Mouse (Mus musculus): ENCODE results near the gene Ipmk. TPM values are rescaled to one million over a fixed set of nuclear protein-coding genes. Genes with fewer than 3 reads are reported as not detected.

Gene Ipmk
- polyA plus RNA-seq, 1 experiment from 2014 or later: 16.5 TPM

- H3K27me3 ChIP-seq (ENCODE audit: control insufficient read depth, insufficient read depth, low read depth, low read length): no peaks in the 10 kb centered on the region
- no peaks in the 10 kb centered on the region for H3K9me3 ChIP-seq (replicated peaks; ENCODE audit: control insufficient read depth, low read length, poor library complexity, severe bottlenecking)
- peaks cover 16% of the 10 kb centered on the region for H3K36me3 ChIP-seq (ENCODE audit: control insufficient read depth, insufficient read depth, low read length)
- 90% methylated on average over 4 of the region's 4 CpGs for WGBS
- H3K4me2 ChIP-seq (ENCODE audit: low read length): no peak overlapping the region
- no peak overlapping the region for H3K9ac ChIP-seq (ENCODE audit: low read depth, low read length)
- H3K27ac ChIP-seq (ENCODE audit: low read length): no peak overlapping the region
- no peak for ATAC-seq
- H3K4me3 ChIP-seq (ENCODE audit: low read depth, low read length): no peak overlapping the region
- no peaks in the 10 kb centered on the region for H3K4me1 ChIP-seq (ENCODE audit: control insufficient read depth, insufficient read depth, low read length)
Observed at GRCm38 (mm10) chr10:71332376-71332775, 15.2 kb upstream of the Ipmk start.

DNA sequence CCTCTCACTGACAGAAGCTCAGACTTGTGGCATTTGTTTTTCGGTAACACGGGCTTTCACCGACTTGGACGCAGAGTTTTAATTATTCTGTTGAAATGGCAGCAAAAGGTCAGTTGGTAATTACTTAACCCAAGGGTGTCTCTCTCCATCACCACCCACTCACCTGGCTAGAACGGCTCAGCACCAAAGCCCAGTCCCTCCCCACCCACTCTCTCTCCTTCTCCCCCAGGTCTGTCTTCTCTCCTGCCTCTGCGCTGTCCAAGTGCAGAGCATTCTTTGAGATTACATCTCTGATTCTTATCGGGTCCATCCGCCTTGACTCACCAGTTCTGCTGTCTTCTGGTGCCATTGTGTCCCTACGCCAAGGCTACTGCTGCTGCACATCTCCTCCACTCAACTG lies 14.7 kb upstream of the Ipmk start:
- no peak overlapping the region for H3K4me3 ChIP-seq (ENCODE audit: low read depth, low read length)
- no peak for ATAC-seq
- no peak overlapping the region for H3K27ac ChIP-seq (ENCODE audit: low read length)
- H3K9ac ChIP-seq (ENCODE audit: low read depth, low read length): no peak overlapping the region
- peaks cover 16% of the 10 kb centered on the region for H3K36me3 ChIP-seq (ENCODE audit: control insufficient read depth, insufficient read depth, low read length)
- no peaks in the 10 kb centered on the region for H3K27me3 ChIP-seq (ENCODE audit: control insufficient read depth, insufficient read depth, low read depth, low read length)
- 94% methylated on average over 9 of the region's 9 CpGs for WGBS
- H3K9me3 ChIP-seq (replicated peaks; ENCODE audit: control insufficient read depth, low read length, poor library complexity, severe bottlenecking): no peaks in the 10 kb centered on the region
- no peaks in the 10 kb centered on the region for H3K4me1 ChIP-seq (ENCODE audit: control insufficient read depth, insufficient read depth, low read length)
- no peak overlapping the region for H3K4me2 ChIP-seq (ENCODE audit: low read length)

DNA sequence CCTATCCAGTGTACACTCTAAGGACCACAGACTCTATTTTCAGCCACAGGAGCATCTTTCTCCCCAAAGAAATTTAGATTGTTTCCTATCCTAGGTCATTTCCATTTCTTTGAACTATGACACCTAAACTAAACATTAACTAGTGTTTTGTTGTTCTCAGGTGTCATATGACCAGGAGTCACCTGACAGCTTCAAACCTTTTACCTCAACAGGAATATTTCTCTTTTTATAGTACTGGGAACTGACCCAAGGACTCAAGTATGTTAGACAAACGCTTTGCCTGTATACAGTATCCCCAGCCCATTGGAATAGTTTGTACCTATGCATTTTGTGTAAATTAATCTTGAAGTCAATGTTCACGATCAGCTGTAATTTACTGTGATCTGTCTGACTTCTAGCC lies 9.8 kb upstream of the Ipmk start:
- Histone ChIP-seq H3K36me3 (ENCODE audit: control insufficient read depth, insufficient read depth, low read length) (peaks cover 8% of the 10 kb centered on the region; the same call in 1 of the 2 replicates), H3K4me2 (ENCODE audit: low read length) (no peak overlapping the region), H3K4me1 (ENCODE audit: control insufficient read depth, insufficient read depth, low read length) (peaks cover 6% of the 10 kb centered on the region; the same call in 1 of the 2 replicates), H3K9me3 (replicated peaks; ENCODE audit: control insufficient read depth, low read length, poor library complexity, severe bottlenecking) (no peaks in the 10 kb centered on the region), H3K4me3 (ENCODE audit: low read depth, low read length) (no peak overlapping the region), H3K27ac (ENCODE audit: low read length) (no peak overlapping the region), H3K9ac (ENCODE audit: low read depth, low read length) (no peak overlapping the region), H3K27me3 (ENCODE audit: control insufficient read depth, insufficient read depth, low read depth, low read length) (no peaks in the 10 kb centered on the region)
- WGBS: 91% methylated on average over 2 of the region's 2 CpGs
- no peak for ATAC-seq

- no peak overlapping the region for H3K4me2 ChIP-seq (ENCODE audit: low read length)
- no peak overlapping the region for H3K4me3 ChIP-seq (ENCODE audit: low read depth, low read length)
- no peaks in the 10 kb centered on the region for H3K27me3 ChIP-seq (ENCODE audit: control insufficient read depth, insufficient read depth, low read depth, low read length)
- H3K4me1 ChIP-seq (ENCODE audit: control insufficient read depth, insufficient read depth, low read length): peaks cover 10% of the 10 kb centered on the region; the same call in 1 of the 2 replicates
- WGBS: 81% methylated on average over 8 of the region's 8 CpGs
- no peak for ATAC-seq
- H3K9ac ChIP-seq (ENCODE audit: low read depth, low read length): no peak overlapping the region
- no peak overlapping the region for H3K27ac ChIP-seq (ENCODE audit: low read length)
- H3K9me3 ChIP-seq (replicated peaks; ENCODE audit: control insufficient read depth, low read length, poor library complexity, severe bottlenecking): no peaks in the 10 kb centered on the region
- peaks cover 8% of the 10 kb centered on the region; the same call in 1 of the 2 replicates for H3K36me3 ChIP-seq (ENCODE audit: control insufficient read depth, insufficient read depth, low read length)
Observed at GRCm38 (mm10) chr10:71338156-71338905, 9.2 kb upstream of the Ipmk start.

- ATAC-seq: no peak
- peaks cover 19% of the 10 kb centered on the region for H3K4me1 ChIP-seq (ENCODE audit: control insufficient read depth, insufficient read depth, low read length)
- H3K4me2 ChIP-seq (ENCODE audit: low read length): no peak overlapping the region
- H3K4me3 ChIP-seq (ENCODE audit: low read depth, low read length): no peak overlapping the region
- no peaks in the 10 kb centered on the region for H3K27me3 ChIP-seq (ENCODE audit: control insufficient read depth, insufficient read depth, low read depth, low read length)
- peaks cover 5% of the 10 kb centered on the region; the same call in 1 of the 2 replicates for H3K36me3 ChIP-seq (ENCODE audit: control insufficient read depth, insufficient read depth, low read length)
- H3K9me3 ChIP-seq (replicated peaks; ENCODE audit: control insufficient read depth, low read length, poor library complexity, severe bottlenecking): no peaks in the 10 kb centered on the region
- H3K27ac ChIP-seq (ENCODE audit: low read length): no peak overlapping the region
- WGBS: 81% methylated on average over 4 of the region's 4 CpGs
- H3K9ac ChIP-seq (ENCODE audit: low read depth, low read length): no peak overlapping the region
Observed at GRCm38 (mm10) chr10:71339463-71339862, 8.1 kb upstream of the Ipmk start.

GRCm38 (mm10) chr10:71340195-71340594 lies 7.4 kb upstream of the Ipmk start:
- peaks cover 3% of the 10 kb centered on the region; the same call in 1 of the 2 replicates for H3K36me3 ChIP-seq (ENCODE audit: control insufficient read depth, insufficient read depth, low read length)
- H3K4me1 ChIP-seq (ENCODE audit: control insufficient read depth, insufficient read depth, low read length): peaks cover 21% of the 10 kb centered on the region
- 80% methylated on average over 2 of the region's 2 CpGs for WGBS
- H3K9me3 ChIP-seq (replicated peaks; ENCODE audit: control insufficient read depth, low read length, poor library complexity, severe bottlenecking): no peaks in the 10 kb centered on the region
- H3K27ac ChIP-seq (ENCODE audit: low read length): no peak overlapping the region
- ATAC-seq: no peak
- H3K4me3 ChIP-seq (ENCODE audit: low read depth, low read length): no peak overlapping the region
- H3K27me3 ChIP-seq (ENCODE audit: control insufficient read depth, insufficient read depth, low read depth, low read length): no peaks in the 10 kb centered on the region
- H3K4me2 ChIP-seq (ENCODE audit: low read length): no peak overlapping the region
- no peak overlapping the region for H3K9ac ChIP-seq (ENCODE audit: low read depth, low read length)

DNA sequence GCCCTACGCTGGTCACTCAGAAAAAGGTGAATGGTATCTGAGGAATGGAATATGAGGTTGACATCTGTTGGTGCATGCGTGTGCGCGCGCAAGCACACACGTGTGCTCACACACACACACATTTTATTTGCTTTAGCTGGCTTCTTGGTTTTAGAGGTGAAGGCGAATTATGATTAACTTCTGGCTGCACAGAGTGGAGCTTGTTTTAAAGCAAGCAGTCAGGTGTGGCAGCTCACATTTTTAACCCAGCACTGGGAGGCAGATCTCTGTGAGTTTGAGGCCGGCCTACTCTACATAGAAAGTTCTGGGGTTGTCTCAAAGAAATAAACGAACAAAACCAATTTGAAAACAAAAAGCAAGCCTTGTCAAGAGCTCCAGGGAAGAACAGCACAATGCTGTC lies 6.3 kb upstream of the Ipmk start:
- no peak overlapping the region for H3K27ac ChIP-seq (ENCODE audit: low read length)
- no peaks in the 10 kb centered on the region for H3K9me3 ChIP-seq (replicated peaks; ENCODE audit: control insufficient read depth, low read length, poor library complexity, severe bottlenecking)
- no peak overlapping the region for H3K9ac ChIP-seq (ENCODE audit: low read depth, low read length)
- 96% methylated on average over 9 of the region's 9 CpGs for WGBS
- no peak overlapping the region for H3K4me3 ChIP-seq (ENCODE audit: low read depth, low read length)
- H3K4me2 ChIP-seq (ENCODE audit: low read length): no peak overlapping the region
- no peaks in the 10 kb centered on the region for H3K27me3 ChIP-seq (ENCODE audit: control insufficient read depth, insufficient read depth, low read depth, low read length)
- H3K36me3 ChIP-seq (ENCODE audit: control insufficient read depth, insufficient read depth, low read length): no peaks in the 10 kb centered on the region
- no peak for ATAC-seq
- peaks cover 24% of the 10 kb centered on the region for H3K4me1 ChIP-seq (ENCODE audit: control insufficient read depth, insufficient read depth, low read length)

DNA sequence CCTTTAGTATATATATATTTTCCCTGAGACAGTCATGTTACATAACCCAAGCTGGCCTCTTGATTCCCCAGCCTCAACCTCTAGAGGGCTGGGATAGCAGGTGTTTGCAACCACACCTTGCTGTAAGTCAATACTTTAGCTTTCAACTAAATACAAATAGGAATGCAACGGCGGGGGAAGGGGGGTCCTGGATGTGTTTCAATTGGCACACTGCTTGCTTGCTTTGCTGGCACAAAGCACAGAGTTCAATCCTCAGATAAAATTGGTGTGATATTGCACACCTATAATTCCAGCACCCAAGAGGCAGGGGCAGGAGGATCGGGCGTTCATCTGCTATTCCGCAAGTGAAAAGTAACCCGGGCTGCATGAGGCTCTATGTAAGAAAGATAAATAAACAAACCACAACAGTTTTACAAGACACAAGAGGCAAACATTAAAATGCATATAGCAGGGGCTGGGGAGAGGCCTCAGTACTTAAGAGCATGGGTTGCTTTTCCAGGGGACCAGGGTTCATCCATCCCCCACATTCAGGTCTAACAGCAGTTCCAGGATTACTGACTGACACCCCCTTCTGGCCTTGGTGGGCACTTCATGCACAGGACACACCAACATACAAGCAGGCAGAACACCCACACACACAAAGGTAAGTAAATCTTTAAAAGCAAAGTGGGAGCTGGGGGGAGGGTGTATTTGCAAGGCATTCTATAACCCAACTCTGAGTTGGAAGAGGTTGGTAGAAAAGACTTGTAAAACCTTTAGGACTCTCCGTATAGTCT lies 5.3 kb upstream of the Ipmk start:
- Histone ChIP-seq H3K4me3 (ENCODE audit: low read depth, low read length) (no peak overlapping the region), H3K27ac (ENCODE audit: low read length) (no peak overlapping the region), H3K4me1 (ENCODE audit: control insufficient read depth, insufficient read depth, low read length) (peaks cover 26% of the 10 kb centered on the region), H3K9me3 (replicated peaks; ENCODE audit: control insufficient read depth, low read length, poor library complexity, severe bottlenecking) (no peaks in the 10 kb centered on the region), H3K4me2 (ENCODE audit: low read length) (no peak overlapping the region), H3K27me3 (ENCODE audit: control insufficient read depth, insufficient read depth, low read depth, low read length) (no peaks in the 10 kb centered on the region), H3K36me3 (ENCODE audit: control insufficient read depth, insufficient read depth, low read length) (no peaks in the 10 kb centered on the region), H3K9ac (ENCODE audit: low read depth, low read length) (no peak overlapping the region)
- no peak for ATAC-seq
- 93% methylated on average over 7 of the region's 7 CpGs for WGBS

GRCm38 (mm10) chr10:71343130-71343529 lies 4.4 kb upstream of the Ipmk start:
- H3K4me1 ChIP-seq (ENCODE audit: control insufficient read depth, insufficient read depth, low read length): peaks cover 26% of the 10 kb centered on the region
- H3K9me3 ChIP-seq (replicated peaks; ENCODE audit: control insufficient read depth, low read length, poor library complexity, severe bottlenecking): no peaks in the 10 kb centered on the region
- H3K4me2 ChIP-seq (ENCODE audit: low read length): no peak overlapping the region
- no peaks in the 10 kb centered on the region for H3K27me3 ChIP-seq (ENCODE audit: control insufficient read depth, insufficient read depth, low read depth, low read length)
- no peak for ATAC-seq
- WGBS: 89% methylated on average over 3 of the region's 3 CpGs
- H3K4me3 ChIP-seq (ENCODE audit: low read depth, low read length): no peak overlapping the region
- H3K9ac ChIP-seq (ENCODE audit: low read depth, low read length): no peak overlapping the region
- H3K27ac ChIP-seq (ENCODE audit: low read length): no peak overlapping the region
- no peaks in the 10 kb centered on the region for H3K36me3 ChIP-seq (ENCODE audit: control insufficient read depth, insufficient read depth, low read length)
